Mouse (Mus musculus): ENCODE measurements around the gene Bricd5. TPM values are rescaled to one million over a fixed set of nuclear protein-coding genes. Genes with fewer than 3 reads are reported as not detected.
"Not testable (repeated sequence)": the region's sequence is repeated elsewhere in the genome, so short reads cannot be mapped to it uniquely, and the experiment has no call there.

The Bricd5 gene
- polyA plus RNA-seq (2015; fragmentation: Nextera tagmentation; extraction: Ambion mirVana), result 0.18 TPM in 1 of 2 replicates, not detected in the other

GRCm38 (mm10) chr17:24473612-24474275 lies at the start of gene Bricd5:
Bricd5 (plus strand) TSS chr17:24473884.
- 0 out of 2 replicates have a peak within 1 kb of the TSS, but pooled peaks have one; percentile 81 for H3K4me3 ChIP-seq
- H3K27me3 ChIP-seq, result no peaks in the 10 kb centered on the region
- no peak within 1 kb of the TSS for H3K9ac ChIP-seq
- peaks cover 40% of the 10 kb centered on the region for H3K4me1 ChIP-seq (replicated peaks)
- ATAC-seq (replicated peaks; ENCODE audit: insufficient number of reproducible peaks, insufficient read depth, low FRiP score, low read depth), result no peak
- WGBS, result 71% methylated on average over 6 of the region's 6 CpGs
- H3K27ac ChIP-seq, result 0 out of 2 replicates have a peak within 1 kb of the TSS, but pooled peaks have one; percentile 20
- H3K36me3 ChIP-seq, result peaks cover 29% of the 10 kb centered on the region
- H3K4me2 ChIP-seq, result peak within 1 kb of the TSS; percentile 93
- H3K9me3 ChIP-seq (replicated peaks), result no peaks in the 10 kb centered on the region

GRCm38 (mm10) chr17:24424489-24424888 lies 49.2 kb upstream of the Bricd5 start:
- H3K27ac ChIP-seq, result no peak overlapping the region
- H3K27me3 ChIP-seq, result no peaks in the 10 kb centered on the region
- no peaks in the 10 kb centered on the region for H3K9me3 ChIP-seq (replicated peaks)
- H3K4me1 ChIP-seq (replicated peaks), result peaks cover 18% of the 10 kb centered on the region
- H3K36me3 ChIP-seq, result peaks cover 56% of the 10 kb centered on the region
- no peak overlapping the region for H3K4me3 ChIP-seq
- WGBS, result 88% methylated on average over 5 of the region's 5 CpGs
- H3K9ac ChIP-seq, result no peak overlapping the region
- no peak for ATAC-seq (replicated peaks; ENCODE audit: insufficient number of reproducible peaks, insufficient read depth, low FRiP score, low read depth)
- H3K4me2 ChIP-seq, result no peak overlapping the region

DNA sequence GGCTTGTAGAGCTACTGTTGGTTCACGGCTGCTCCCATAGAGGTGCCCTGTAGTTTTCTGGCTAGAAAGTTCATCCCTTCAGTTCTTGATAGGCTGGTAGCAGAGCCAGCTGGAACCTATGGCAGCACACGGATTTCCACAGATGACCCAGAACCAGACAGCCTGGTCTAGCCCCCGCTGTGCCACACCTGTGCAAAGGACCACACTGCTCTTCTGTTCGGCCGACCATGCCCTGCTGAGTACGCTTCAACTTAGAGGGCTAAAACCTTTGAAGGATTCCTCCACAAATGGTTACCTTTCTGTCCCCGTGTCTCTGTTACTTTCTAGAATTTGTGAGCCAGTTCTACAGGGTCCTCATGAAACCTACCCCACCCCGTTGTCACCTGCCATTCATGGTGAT lies 48.4 kb upstream of the Bricd5 start:
- not testable (repeated sequence) for H3K4me3 ChIP-seq; H3K9me3 ChIP-seq (replicated peaks); H3K27ac ChIP-seq; H3K27me3 ChIP-seq; H3K4me2 ChIP-seq; ATAC-seq (replicated peaks; ENCODE audit: insufficient number of reproducible peaks, insufficient read depth, low FRiP score, low read depth); H3K9ac ChIP-seq
- 96% methylated on average over 6 of the region's 8 CpGs for WGBS
- Histone ChIP-seq H3K4me1 (replicated peaks) (peaks cover 23% of the 10 kb centered on the region), H3K36me3 (peaks cover 48% of the 10 kb centered on the region)

DNA sequence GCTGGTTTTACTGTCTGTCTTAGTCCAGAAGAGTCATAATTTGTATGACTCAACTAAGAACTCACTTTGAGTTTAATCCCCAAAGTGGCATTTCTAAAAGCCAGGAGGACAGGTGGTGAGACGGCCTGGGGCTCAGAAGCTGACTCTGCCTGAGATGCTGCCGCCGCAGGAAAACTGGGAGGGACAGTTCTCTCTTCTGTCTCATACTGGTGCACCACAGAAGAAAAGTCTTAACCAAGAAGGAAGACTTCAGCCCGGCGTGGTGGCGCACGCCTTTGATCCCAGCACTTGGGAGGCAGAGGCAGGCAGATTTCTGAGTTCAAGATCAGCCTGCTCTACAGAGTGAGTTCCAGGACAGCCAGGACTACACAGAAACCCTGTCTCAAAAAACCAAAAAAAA lies 47.8 kb upstream of the Bricd5 start:
- 84% methylated on average over 7 of the region's 7 CpGs for WGBS
- H3K36me3 ChIP-seq, result peaks cover 42% of the 10 kb centered on the region

GRCm38 (mm10) chr17:24426471-24427169 lies 47.1 kb upstream of the Bricd5 start, which contains the start of gene Eci1:
Eci1 (plus strand) TSS chr17:24426641.
- WGBS, result under 1% methylated on average over 48 of the region's 48 CpGs
- peak within 1 kb of the TSS; percentile 72 for H3K4me2 ChIP-seq
- no peaks in the 10 kb centered on the region for H3K27me3 ChIP-seq
- peaks cover 35% of the 10 kb centered on the region for H3K36me3 ChIP-seq
- no peaks in the 10 kb centered on the region for H3K9me3 ChIP-seq (replicated peaks)
- H3K4me3 ChIP-seq, result peak within 1 kb of the TSS; percentile 68
- H3K27ac ChIP-seq, result peak within 1 kb of the TSS; percentile 96
- peak within 1 kb of the TSS; percentile 87 for H3K9ac ChIP-seq
- peaks cover 29% of the 10 kb centered on the region for H3K4me1 ChIP-seq (replicated peaks)
- peak; percentile 98 for ATAC-seq (replicated peaks; ENCODE audit: insufficient number of reproducible peaks, insufficient read depth, low FRiP score, low read depth)

More for the DNA sequence above, 47.8 kb upstream of the Bricd5 start:
- Histone ChIP-seq H3K4me3 (peak overlapping the region; percentile 68), H3K27ac (peak overlapping the region; percentile 96), H3K9ac (no peak overlapping the region), H3K27me3 (no peaks in the 10 kb centered on the region), H3K9me3 (replicated peaks) (no peaks in the 10 kb centered on the region), H3K4me2 (peak overlapping the region; percentile 72), H3K4me1 (replicated peaks) (peaks cover 29% of the 10 kb centered on the region)
- no peak for ATAC-seq (replicated peaks; ENCODE audit: insufficient number of reproducible peaks, insufficient read depth, low FRiP score, low read depth)

DNA sequence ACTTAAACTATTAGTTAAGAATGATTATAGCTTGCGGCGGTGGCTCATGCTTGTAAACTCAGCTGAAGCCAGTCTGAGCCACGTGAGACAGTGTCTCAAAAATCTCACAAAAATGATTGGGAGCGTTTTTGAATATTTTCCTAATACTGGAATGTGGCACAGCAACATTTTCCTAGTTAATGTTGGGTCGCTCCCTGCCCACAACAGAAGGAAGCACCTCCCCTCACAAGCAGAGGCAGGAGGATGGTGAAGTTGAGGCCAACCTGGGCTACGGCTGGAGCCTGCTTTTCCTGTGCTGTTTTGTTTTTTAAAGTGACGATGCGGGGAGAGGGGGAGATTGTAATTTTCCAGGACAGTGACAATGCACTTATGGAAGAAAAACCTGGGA lies 46.5 kb upstream of the Bricd5 start:
- Histone ChIP-seq H3K4me1 (replicated peaks) (peaks cover 29% of the 10 kb centered on the region), H3K36me3 (peaks cover 30% of the 10 kb centered on the region), H3K9me3 (replicated peaks) (no peaks in the 10 kb centered on the region), H3K27me3 (no peaks in the 10 kb centered on the region), H3K9ac (peak overlapping the region; percentile 87), H3K4me3 (peak overlapping the region; percentile 68), H3K27ac (peak overlapping the region; percentile 96), H3K4me2 (peak overlapping the region; percentile 72)
- ATAC-seq (replicated peaks; ENCODE audit: insufficient number of reproducible peaks, insufficient read depth, low FRiP score, low read depth), result 0 out of 2 replicates have a peak, but pooled peaks have one; percentile 9
- WGBS, result 2% methylated on average over 8 of the region's 8 CpGs

GRCm38 (mm10) chr17:24429201-24429983 lies 44.3 kb upstream of the Bricd5 start:
- Histone ChIP-seq H3K9ac (0 out of 2 replicates have a peak overlapping the region, but pooled peaks have one; percentile 8), H3K27ac (peak overlapping the region; percentile 87), H3K36me3 (peaks cover 10% of the 10 kb centered on the region), H3K4me2 (peak overlapping the region; percentile 41), H3K9me3 (replicated peaks) (no peaks in the 10 kb centered on the region), H3K4me3 (peak overlapping the region; percentile 12; the same call in 1 of the 2 replicates), H3K27me3 (no peaks in the 10 kb centered on the region), H3K4me1 (replicated peaks) (peaks cover 29% of the 10 kb centered on the region)
- peak; percentile 32 for ATAC-seq (replicated peaks; ENCODE audit: insufficient number of reproducible peaks, insufficient read depth, low FRiP score, low read depth)
- WGBS, result 55% methylated on average over 14 of the region's 14 CpGs

DNA sequence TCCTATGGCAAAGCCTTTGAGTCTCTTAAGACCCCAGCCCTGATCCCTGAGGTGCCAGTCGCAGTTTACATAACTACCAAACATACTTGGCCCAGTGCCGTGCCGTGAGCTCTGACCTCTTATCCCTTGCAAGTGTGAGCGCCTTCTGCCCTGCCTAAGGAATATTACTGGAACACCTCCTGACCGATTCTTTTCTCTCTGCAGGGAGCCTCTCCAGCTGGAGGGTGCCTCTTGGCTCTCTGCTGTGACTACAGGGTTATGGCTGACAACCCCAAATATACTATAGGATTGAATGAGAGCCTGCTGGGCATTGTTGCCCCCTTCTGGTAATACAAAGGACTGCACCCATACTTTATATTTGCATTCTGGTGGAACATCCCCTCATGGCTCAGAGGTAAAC lies 36.7 kb upstream of the Bricd5 start:
- H3K4me2 ChIP-seq, result no peak overlapping the region
- H3K27ac ChIP-seq, result no peak overlapping the region
- no peaks in the 10 kb centered on the region for H3K4me1 ChIP-seq (replicated peaks)
- H3K9ac ChIP-seq, result no peak overlapping the region
- H3K9me3 ChIP-seq (replicated peaks), result no peaks in the 10 kb centered on the region
- 77% methylated on average over 5 of the region's 5 CpGs for WGBS
- no peaks in the 10 kb centered on the region for H3K27me3 ChIP-seq
- no peak overlapping the region for H3K4me3 ChIP-seq
- no peak for ATAC-seq (replicated peaks; ENCODE audit: insufficient number of reproducible peaks, insufficient read depth, low FRiP score, low read depth)
- H3K36me3 ChIP-seq, result peaks cover 55% of the 10 kb centered on the region

- no peak overlapping the region for H3K9ac ChIP-seq
- no peak overlapping the region for H3K27ac ChIP-seq
- no peaks in the 10 kb centered on the region for H3K9me3 ChIP-seq (replicated peaks)
- H3K4me1 ChIP-seq (replicated peaks), result no peaks in the 10 kb centered on the region
- no peak overlapping the region for H3K4me3 ChIP-seq
- 89% methylated on average over 8 of the region's 8 CpGs for WGBS
- no peaks in the 10 kb centered on the region for H3K27me3 ChIP-seq
- H3K36me3 ChIP-seq, result peaks cover 70% of the 10 kb centered on the region
- no peak overlapping the region for H3K4me2 ChIP-seq
- no peak for ATAC-seq (replicated peaks; ENCODE audit: insufficient number of reproducible peaks, insufficient read depth, low FRiP score, low read depth)
Measured at GRCm38 (mm10) chr17:24440377-24440776, 33.3 kb upstream of the Bricd5 start.

DNA sequence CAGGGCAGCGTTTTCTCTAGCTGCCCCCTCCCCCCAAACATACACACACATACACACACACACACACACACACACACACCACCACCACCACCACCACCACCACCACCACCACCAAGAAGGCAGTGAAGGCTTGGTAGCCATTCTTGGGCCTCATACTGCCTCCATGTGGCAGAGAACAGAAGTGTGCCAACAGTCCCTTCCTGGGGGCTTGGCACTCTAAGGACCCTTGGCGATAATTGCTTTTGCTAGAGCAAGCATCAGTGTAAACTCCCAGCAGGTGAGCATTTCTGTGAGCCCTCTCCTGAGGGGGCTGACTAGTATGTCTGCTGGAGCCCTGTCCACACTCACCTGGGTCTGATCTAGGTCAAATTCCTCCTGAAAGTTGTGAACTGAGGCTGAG lies 32.5 kb upstream of the Bricd5 start:
- H3K27ac ChIP-seq, result no peak overlapping the region
- ATAC-seq (replicated peaks; ENCODE audit: insufficient number of reproducible peaks, insufficient read depth, low FRiP score, low read depth), result no peak
- no peak overlapping the region for H3K4me2 ChIP-seq
- H3K36me3 ChIP-seq, result peaks cover 72% of the 10 kb centered on the region
- 55% methylated on average over 2 of the region's 2 CpGs for WGBS
- H3K4me3 ChIP-seq, result no peak overlapping the region
- no peaks in the 10 kb centered on the region for H3K9me3 ChIP-seq (replicated peaks)
- no peaks in the 10 kb centered on the region for H3K27me3 ChIP-seq
- H3K9ac ChIP-seq, result no peak overlapping the region
- no peaks in the 10 kb centered on the region for H3K4me1 ChIP-seq (replicated peaks)

DNA sequence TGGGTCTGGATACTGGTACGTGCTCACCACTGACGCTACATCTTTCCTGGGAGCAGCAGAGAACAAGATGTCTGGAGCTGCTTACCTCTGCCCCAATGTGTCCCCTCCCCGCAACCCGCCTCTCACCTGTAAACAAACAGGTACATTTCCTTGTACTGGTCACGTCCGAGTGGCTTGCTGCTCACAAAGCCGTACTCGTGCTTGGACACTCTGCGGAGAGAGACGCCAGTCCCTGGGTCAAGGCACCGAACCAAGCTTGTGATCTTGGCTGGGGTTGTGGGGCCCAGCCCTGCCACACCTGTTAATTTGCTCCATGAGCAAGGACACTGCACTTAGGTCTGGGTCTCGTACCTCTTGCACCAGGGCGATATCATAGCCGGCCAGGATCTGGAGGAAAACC lies 31.6 kb upstream of the Bricd5 start:
- no peak overlapping the region for H3K9ac ChIP-seq
- ATAC-seq (replicated peaks; ENCODE audit: insufficient number of reproducible peaks, insufficient read depth, low FRiP score, low read depth), result no peak
- H3K9me3 ChIP-seq (replicated peaks), result no peaks in the 10 kb centered on the region
- H3K4me3 ChIP-seq, result no peak overlapping the region
- H3K4me2 ChIP-seq, result no peak overlapping the region
- H3K27me3 ChIP-seq, result no peaks in the 10 kb centered on the region
- H3K36me3 ChIP-seq, result peaks cover 74% of the 10 kb centered on the region
- H3K4me1 ChIP-seq (replicated peaks), result no peaks in the 10 kb centered on the region
- whole genome bisulfite sequencing, result 83% methylated on average over 14 of the region's 14 CpGs
- H3K27ac ChIP-seq, result no peak overlapping the region
